Mouse (Mus musculus) ES-CJ7 (cell line): ENCODE data around the gene Tmpo.
A peak's percentile ranks its signal among the peaks of the same experiment; 100 is the strongest.
"Not testable (repeated sequence)": the region's sequence is repeated elsewhere in the genome, so short reads cannot be mapped to it uniquely, and the experiment has no call there.

Source experiments
- DNase-seq: peaks from one replicate; pipeline ENCODE4 v3.0.0; 2011; ENCODE audit warnings: low read depth, low spot score

Gene Tmpo

DNA sequence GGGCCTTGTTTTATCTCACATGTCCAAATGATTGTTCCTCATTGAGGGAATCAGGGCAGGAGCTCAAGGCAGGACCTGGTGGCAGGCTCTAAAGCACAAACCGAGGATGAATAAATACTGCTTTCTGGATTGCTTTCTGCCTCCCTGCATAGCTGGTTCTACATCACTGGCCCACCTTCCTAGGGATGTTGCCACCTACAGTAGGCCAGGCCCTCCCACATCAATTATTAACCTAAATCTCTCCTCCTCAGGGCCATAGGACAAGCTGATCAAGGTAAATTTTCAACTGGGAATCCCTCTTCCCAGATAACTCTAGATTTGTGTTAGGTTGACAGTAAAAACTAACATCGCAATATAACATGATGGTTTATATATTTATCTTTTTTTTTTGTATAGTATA is 4.6 kb upstream of the Tmpo start:
- no peak for DNase-seq

DNA sequence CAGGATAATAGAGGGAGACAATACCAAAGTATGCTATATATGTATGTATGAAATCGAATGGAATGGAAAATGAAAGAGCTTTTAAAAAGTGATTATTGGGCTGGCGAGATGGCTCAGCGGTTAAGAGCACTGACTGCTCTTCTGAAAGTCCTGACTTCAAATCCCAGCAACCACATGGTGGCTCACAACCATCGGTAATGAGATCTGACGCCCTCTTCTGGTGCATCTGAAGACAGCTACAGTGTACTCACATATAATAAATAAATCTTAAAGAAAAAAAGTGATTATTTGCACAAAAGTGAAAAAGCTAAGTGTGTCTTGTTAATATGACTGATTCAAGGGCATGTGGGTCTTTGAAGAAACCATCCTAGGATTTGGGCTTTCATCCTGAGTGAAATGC is 3.8 kb upstream of the Tmpo start:
- not testable (repeated sequence) for DNase-seq

DNA sequence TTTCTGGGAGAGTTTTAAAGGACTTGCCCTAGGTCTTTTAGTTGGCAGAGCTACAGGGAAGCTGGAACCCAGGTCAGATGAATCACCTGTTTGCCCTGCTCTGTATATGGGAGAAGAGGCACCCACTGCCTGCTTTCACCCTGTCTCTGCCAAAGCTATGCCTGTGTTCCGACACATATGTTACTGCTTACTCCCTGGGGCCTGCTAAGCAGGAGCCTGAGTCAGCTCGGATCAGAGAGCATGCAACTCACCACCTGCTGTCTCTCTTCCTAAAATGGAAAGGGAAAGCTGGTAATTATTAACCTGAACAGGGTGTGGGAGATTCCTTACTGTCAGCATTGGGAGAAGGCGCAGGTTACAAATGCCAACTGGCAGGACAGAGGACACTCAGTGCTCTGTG is 2.2 kb upstream of the Tmpo start:
- no peak for DNase-seq

DNA sequence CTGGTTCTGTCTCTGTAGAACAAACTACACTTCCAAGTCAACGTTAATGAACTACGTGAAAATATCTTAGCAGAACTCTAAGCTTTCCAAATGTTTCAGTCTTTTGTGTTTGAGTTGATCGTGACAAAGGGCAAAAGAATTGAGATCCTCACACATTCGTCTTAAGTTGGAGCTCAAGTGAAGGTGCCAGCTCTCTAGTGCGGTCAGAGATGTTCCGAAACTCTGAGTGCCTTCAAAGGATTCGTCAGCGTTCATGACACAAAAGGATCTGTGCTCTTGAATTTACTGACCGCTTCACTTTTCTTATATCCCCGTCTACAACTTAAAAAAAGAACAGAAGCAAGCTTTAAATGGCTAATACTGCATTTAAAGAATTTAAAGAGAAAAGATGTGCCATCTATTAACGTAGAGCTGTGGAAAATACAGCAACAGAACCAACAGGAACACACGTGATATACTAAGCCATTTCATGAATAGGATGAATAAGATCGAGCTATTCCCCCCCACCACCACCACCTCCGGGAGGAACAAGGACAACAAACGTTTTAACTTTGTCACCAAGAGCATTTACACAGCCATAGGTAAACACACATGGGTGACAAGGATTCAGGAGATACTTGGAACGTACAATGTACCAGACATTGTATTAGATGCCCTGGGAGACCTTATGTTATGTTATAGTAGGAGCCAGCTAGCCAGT is 1.3 kb upstream of the Tmpo start:
- DNase-seq: no peak

DNA sequence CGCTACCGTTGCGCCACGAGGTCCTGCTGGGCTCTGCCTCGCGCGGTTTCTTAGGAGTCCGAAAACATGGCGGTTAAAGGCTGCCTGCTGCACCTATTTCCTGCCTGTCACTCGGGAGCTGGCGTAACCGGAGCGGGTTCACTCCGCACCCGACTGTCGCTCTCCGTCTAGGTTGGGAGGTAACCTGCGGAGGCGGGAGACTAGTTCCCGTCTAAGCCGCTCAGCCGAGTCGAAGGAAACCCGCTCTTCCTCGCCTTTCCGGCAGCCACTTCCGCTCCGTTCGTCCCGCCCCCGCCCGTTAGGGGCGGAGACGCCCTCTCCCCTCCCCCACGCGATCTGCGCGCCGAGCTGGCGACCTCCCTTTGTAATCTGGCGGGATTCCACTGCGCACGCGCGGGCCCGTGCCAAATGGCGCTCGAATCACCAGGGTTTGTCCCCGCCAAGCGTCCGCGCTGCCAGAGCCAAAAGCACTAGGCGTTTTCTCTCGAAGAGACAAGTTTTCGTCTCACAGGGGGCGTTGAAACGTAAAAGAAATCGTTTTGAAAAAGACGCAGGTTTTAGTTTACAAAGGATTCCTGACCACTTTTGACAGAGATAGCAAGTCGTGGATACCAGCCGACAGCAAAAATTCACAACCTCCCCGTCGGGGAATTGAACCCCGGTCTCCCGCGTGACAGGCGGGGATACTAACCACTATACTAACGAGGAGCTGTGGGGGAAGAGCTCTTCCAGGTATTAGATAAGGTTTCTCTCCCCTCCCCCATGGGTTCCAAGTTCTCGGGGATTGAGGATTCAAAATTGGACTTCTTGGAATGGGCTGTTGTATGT is 560 bp upstream of the Tmpo start:
- peak; percentile 96 for DNase-seq

DNA sequence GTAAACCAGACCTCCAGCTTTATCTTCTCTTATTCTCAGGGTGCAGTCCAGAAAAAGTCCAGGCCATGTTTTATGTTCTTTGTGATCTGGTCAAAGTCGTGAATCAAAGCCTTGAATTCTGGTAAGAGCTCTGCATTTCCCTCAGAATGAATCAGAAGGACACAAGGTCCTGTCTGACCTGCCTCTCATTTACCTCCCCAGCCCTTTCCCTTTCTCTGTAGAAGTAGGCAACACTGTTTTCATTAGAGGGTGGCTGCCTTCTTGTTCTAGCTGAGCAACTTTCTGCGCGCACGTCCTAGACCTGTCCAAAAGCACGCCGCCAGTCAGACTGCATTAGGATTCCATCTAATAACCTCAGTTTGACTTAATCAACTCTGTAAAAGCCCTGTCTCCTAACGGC is 814 bp downstream of the Tmpo start:
- peak; percentile 72 for DNase-seq

DNA sequence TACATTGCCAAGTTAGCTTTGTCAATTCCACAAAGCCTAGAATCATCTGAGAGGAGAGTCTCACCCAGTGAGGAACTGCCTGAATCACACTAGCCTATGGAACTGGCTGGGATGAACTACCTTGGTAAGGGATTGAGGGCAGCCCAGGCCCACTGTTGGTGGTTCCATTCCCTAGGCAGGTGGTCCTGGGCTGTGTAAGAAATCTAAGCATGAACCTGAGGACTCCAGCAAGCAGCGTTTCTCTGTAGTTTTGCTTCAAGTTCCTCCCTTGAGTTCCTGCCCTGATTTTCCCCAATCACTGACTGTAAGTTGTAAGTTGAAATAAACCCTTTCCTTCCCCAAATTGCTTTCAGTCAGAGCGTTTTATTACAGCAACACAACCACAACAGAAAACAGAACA is 1.3 kb downstream of the Tmpo start:
- DNase-seq: peak; percentile 43

DNA sequence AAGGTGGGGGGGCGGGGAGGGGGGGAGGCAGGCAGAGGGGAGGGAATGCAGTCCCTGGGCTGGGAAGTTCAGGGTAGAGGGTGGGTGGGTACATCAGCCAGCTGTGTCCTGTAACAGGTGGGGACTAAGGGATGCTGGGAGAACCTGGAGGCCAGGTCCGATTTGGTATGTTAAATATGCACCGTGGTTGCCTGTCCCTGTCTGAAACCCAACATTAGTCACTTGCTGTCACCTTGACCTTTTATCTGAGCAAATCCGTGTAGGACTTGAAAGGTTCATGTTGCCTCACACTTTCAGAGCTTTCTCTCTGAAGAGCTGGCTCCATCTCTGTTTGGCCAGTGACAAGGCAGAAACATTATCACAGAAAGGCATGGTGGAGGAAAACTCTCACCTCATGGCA is 3.9 kb downstream of the Tmpo start:
- DNase-seq: peak; percentile 57

DNA sequence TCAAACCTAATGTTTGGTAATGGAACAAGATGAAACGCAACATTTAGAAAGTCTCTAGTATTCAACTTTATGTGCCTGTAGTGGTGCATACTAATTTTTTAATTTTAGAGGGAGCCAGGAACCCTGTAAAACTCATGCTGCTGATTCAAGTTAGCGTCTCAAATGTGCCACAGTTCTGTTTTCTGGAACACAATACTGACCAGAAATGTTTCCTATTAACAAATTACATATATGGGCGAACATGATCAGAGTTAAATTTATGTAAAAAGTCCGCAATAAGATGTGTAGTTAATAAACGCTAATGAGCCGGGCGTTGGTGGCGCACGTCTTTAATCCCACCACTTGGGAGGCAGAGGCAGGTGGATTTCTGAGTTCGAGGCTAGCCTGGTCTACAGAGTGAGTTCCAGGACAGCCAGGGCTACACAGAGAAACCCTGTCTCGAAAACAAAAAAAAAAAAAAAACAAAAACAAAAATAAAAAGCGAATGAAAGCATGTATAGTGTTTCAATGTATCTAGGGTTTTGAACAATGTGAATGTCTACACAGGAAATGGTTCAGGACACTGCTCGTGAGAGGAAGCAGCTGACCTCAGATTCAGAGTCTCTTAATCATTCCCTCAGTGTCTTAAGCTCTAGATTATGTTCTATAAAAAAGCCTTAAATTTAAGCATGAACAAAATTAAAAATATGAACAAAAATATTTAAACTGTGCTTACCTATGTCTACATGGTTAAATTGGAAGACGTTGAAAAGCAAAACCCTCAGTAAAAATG is 8.6 kb downstream of the Tmpo start:
- no peak for DNase-seq

DNA sequence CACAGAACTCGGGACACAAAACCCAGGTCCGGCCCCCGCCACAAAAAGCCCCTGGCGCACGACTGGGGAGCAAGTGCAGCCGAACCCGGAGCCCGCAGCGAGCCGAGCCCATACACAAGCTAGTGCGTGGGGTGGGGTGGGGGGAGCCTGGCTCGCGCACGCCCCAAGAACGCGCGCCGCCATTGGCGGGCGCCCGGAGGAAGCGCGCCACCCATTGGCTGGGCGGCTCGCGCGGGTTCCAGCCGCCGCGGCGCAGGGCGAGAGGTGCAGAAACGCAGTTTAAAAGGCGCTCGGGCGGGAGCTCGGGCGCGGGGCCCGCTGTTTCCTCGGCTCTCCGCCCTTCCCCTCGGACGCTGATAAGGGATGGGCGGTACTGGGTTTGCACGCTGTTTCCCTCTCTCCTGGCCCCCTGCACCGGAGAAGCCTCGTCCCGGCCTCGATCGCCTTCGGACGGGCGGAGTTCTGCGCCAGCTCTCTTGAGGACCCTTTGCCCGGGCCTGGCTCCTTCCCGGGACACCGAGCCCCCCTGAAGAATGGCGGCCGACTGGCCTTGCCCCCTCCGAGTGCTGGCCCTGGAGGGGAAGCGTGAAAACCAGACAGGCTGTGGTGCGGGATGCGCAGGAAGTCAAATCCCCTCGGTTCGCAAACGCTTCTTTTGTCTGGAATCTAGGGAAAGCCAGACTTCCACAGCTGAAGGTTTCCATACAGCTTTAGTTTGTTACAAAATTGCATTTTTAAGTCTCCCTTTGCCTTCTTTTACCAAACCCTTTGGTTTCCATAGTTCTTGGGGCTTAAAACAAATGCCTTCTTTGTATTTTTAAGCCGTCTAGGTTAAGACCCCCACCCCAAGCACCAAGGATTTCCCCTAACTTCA is 9.4 kb downstream of the Tmpo start:
- peak; percentile 84 for DNase-seq

DNA sequence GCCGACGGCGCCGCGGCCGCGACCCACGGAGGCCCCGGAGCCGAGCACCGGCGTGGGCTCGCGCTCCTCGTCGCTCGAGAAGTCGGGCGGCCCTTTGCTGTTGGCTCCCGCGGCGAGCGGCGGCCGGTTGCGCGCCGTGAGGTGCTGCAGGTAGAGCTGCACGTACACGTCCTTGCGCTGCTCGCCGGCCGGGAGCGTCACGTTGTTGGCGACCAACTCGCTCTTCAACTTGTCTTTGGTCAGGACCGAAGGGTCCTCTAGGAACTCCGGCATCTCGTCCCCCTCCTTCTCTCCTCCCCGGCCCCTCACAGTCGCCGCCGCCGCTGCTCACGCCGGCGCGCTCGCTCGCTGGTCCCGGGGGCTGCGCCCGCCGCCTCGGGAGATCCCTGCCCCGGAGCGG is 10.1 kb downstream of the Tmpo start:
- DNase-seq: peak; percentile 30

DNA sequence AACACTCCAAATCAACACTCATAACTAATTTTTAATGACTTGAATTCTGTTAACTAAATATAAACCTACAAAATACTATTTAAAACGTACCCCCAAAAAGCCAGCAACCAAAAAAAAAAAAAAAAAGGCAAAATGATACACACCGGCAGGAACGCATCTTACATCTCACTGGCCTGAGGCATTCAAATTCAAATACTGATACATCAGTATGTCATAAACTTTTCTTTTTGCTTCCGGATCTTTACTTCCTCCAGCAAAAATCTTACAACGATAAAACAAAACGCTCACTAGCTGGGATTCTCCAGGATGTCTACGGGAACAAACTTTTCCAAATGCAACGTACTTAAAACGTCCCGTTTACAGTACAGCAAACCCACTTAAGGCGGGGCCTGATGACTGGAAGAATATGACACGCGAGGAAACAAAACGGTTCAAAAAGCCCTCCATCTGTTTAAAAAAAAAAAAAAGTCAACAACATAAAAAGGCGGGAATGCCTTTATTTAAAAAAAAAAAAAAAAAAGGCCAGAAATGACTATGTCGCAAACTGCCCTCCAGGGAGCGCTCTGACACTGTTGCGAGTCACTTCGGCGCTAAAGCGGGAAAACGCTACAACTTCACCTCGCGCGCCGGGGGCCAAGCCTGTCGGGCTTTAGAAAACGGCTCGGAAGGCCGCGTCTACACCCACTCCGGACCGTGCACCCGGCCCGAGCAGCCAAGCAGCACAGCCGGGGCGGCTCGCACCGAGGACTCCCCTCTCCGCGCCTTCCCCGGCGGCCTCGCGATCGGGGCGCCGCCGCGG is 10.8 kb downstream of the Tmpo start:
- DNase-seq: peak; percentile 90

DNA sequence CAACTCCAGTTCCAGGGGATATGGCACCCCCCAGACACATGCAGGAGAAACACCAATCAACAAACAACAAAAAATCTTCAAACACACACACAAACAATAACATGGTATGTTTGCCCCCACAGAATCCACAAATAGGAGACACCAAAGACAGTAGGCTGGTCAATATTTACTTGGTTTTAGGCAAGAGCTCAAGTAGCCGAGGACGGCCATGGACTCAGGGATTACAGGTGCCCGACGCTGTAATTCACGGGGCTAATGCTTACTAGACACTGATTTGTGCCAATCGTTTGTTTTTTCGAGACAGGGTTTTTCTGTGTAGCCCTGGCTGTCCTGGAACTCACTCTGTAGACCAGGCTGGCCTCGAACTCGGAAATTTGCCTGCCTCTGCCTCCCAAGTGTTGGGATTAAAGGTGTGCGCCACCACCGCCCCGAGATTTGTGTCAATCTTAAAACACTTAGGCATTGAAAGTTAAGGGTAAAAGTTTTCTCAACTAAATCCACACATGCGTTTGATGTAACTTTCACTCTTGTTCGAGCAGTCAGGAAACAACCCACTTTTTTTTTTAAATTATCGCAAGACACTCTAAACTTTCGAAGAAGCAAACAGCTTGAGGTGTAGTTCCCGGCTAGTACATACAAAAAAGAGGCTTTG is 11.6 kb downstream of the Tmpo start:
- DNase-seq: no peak

DNA sequence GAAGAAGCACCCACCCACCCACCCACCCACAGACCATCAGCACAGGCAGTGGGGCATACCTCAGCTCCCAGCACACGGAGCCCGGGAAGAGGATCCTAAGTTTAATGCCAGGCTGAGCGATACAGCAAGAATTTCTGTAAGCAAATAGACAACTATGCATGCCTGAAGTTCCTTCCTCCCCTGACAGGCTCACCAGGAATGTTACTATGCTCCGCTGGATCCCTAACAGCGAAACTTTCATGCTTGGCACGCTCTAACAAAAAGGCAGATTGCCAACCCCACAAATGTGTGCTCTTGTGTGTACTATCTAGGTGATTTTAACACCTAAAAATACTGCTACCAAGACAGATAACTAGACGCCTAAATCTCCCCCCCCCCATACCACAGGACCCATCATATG is 13.8 kb downstream of the Tmpo start:
- DNase-seq: no peak

DNA sequence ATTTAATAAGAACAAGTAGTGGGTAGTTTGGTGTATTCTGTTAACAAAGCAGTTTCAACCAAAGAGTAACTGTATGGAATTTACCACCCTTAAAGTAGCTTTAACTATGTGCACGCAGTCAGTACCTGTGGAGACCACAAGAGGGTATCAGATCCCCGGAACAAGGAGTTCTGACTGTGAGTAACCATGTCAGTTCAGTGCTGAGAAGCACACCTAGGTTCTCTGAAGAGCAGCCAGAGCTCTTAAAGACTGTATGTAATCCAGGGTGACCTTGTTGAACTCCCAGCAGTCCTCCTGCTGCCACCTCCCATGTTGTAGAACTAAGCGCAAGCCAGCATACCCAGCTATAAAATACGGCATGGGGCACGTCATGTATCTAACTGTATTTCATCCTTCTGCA is 14.2 kb downstream of the Tmpo start:
- peak; percentile 87 for DNase-seq

DNA sequence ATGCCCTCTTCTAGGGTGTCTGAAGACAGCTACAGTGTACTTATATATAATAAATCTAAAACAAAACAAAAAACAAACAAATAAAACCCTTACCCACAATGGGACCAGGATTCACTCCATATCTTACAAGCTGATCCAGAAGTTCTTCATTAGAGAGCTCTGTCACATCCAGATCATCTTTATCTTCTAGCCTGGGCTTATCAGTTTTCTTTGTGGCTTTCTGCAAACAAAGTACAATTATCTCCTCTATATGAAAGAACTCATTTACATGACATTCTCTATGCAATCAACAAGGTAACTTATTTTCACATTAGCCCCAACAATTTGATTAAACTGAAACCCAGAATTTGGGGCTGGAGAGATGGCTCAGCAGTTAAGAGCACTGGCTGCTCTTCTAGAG is 15.3 kb downstream of the Tmpo start:
- DNase-seq: no peak

DNA sequence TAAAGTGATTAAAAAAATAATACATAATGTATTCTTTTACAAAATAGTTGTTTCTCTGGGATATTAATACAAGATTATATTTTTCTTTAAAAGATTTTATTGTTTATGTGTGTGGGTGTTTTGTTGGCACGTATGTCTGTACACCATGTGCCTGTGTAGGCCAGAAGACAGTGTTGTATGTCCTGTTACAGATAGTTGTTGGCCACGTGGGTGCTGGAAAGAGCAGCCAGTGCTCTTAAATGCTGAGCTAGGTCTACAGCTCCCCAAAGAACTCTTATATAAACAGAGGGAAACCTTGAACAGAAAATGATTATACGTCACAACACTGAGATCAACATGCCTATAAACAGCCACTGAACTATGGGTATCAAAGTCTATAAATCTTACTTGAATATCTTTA is 16.6 kb downstream of the Tmpo start:
- DNase-seq: no peak

DNA sequence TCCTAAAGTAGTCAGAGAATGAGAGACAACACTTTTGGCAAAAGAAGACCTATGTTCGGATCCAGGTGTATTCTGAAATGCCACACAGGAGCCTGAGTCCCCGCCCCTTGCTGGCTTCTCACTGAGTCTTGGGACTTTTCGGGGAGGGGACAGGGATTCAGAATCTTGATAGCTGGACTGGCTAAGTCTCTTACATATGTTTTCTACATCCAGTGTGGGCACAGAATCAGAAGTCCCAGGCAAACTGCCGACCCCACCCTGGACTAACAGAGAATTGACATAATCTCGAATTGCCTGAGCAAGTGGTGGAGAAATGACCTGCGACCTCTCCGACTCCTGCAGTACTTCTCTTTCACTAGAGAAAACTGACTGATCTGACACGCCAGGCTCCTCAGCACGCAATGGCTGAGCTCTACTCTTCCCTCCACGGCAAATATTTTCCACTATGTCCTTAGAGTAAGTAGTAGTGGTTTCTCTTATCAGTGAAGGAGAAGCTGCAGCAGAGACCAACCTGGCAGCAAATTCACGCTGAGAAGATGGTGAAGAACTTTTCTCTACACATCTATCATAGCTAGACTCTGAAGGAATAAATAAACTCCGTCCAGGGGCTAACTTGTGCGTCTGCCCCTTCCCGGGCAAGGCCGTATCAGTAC is 18.5 kb downstream of the Tmpo start:
- no peak for DNase-seq

DNA sequence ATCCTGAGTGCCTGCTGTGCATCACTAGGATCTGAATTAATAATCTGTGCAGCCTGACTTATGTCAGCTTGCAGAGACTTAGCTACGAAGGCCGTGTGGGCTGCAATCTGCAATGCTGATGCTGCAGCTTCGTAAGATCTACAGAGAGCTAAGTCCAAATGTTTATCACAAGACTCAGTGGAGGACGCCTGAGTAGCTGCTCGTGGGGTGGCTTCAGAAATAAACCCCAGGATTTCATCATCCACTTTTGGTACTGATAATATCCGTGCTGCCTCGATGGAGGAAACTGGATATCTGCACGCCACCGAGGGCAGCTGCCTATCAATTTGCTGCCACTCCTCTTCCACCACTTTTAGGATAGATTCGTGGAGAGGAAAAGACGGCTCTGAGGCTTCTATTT is 19.0 kb downstream of the Tmpo start:
- DNase-seq: no peak

DNA sequence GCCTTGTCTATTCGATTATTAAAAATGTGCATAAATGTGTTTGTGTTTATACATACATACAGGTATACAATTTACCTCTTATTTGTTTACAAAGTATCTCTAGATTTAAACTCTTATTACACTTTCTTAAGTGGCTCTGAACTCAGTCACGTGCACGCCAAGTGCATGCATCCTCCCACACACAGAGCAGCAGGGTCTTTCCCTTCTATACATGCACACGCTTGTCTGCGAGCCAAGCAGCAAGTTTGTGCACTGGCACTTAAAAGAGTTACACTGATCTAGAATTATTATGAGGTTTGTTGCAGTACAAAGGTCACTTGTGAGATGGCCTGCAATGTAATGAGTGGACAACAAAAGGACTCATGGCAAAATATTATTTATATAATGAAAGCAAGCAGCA is 20.1 kb downstream of the Tmpo start:
- no peak for DNase-seq
